Mouse (Mus musculus): ENCODE data around the gene Acp4.
"Not testable (repeated sequence)": the region's sequence is repeated elsewhere in the genome, so short reads cannot be mapped to it uniquely, and the experiment has no call there.

Gene Acp4

DNA sequence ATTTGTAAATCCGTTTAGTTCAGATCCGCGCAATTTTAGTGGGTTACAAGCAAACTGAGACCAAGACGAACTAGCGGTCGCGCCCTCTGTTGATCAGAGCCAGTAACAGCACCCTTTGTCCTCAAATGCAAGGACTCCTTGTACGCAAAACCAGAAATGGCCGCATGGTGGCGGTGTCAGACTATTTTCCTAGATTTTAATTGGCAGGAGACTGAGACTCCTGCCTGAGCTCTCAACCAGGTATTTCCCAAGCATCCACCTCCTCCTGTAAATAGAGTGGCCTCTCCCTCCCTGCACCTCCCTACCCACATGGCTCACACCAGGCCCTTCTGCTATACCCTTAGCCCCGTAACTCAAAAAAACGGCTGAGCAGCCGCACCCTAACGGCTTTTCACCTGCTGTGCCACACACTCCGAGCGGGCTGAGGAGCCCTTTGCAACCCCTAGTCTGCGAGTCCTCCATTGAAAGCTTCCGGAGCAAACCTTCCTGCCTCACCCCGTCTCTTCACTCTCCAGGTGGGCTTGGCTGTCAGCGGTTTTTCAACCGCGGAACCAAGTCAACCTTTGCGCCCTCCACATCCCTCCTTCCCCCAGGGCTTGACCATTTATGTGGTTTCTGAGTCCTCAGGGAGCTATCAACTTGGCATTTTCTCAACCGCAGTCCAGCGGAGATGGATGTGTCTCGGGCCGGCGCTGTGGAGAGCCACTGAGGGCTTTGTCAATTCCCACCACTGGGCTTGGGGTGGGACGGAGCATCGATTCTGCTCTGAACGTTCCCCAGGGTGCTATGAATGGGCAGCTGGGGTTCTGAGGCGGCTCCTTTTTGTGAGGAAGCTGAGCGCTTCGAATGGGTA lies 5.8 kb upstream of the Acp4 start:
- DNase-seq (ENCODE audit: low spot score): peak; percentile 99

DNA sequence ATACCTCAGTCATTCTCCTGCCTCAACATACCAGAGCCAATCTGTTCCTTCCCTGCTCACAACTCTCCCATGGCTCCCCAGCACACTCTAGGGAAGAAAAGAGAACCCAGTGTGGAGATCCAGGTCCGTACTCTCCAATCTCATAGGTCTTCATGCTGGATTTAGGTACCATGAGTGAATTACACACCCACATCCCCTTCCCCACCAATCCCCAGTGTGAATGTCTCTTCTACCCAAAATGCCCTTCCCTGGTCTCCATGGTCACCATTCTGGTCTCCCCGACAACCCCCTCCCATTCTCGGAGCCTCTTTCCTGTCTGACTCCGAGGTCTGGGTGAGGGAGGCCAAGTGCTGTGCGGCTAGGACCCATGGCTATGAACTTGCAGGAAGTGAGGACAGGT lies 4.0 kb upstream of the Acp4 start, which contains the start of gene Gm15517:
Gene Gm15517 (plus strand): TSS at position 301 of the 400 bp plus-strand sequence.
- DNase-seq (ENCODE audit: low spot score): no peak

DNA sequence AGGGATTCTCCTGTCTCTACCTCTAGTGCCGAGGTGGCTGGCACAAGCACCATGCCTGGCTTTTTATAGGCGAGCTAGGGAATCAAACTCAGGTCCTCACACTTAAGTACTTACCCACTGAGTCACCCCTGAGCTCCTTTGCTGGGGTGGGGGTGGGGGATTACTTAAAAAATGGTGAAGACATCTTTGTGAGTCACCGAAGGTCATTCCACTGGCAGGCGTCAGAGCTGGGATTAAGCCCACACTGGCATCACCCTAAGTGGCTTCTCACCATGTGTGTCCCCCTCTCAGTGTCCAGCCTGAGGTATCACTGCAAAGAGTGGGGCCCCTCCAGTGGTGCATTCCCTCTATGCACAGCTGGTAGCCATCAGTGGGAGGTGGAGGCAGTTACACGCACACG lies 3.2 kb upstream of the Acp4 start:
- no peak for DNase-seq (ENCODE audit: low spot score)

DNA sequence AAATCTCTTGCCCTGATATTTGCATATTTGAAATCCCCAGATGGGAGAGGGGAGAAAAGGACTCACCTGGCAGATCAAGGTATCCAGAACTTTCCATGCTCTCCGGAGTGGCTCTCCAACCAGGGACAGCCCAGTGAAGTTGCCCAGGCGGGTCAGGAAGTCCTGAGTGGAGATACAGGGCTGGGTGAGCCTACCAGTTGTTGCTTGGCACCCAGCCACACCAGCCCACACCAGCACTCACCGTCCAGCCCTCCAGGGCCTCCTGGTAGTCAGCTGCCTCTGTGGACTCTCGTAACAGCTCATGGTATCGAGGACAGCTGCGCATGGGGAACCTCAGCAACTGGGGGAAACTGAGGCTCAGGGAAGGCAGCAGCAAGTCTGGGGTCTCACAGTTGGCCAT lies 2.2 kb downstream of the Acp4 start:
- DNase-seq (ENCODE audit: low spot score): no peak

DNA sequence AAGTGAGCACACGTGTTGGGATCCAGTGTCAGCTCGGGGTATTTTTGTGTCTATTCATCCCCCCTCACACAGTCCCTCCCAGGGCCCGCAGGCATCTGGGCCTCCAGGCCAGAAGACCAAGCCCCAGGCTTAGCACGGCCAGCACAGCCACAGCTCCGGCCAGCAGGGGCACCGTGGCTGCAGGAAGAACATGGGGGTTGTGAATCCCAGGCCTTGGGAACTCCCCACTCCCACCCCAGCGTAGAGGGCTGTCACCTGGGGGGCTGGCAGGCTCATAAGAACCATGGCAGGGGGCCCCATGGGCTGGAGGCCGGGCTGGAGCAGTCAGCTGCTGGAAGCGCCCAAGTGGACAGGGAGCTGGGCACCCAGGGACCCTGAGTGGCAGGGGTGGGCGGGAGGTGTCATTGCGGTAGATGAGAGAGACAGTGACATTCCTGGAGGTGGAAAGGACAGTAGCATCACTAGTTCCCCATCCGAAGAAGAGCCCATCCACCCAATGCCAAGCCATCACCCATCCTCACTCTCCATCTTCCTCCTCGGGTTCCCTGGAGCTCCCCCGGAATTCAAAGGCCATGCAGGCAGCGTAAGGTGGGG lies 4.1 kb downstream of the Acp4 start:
- no peak for DNase-seq (ENCODE audit: low spot score)

DNA sequence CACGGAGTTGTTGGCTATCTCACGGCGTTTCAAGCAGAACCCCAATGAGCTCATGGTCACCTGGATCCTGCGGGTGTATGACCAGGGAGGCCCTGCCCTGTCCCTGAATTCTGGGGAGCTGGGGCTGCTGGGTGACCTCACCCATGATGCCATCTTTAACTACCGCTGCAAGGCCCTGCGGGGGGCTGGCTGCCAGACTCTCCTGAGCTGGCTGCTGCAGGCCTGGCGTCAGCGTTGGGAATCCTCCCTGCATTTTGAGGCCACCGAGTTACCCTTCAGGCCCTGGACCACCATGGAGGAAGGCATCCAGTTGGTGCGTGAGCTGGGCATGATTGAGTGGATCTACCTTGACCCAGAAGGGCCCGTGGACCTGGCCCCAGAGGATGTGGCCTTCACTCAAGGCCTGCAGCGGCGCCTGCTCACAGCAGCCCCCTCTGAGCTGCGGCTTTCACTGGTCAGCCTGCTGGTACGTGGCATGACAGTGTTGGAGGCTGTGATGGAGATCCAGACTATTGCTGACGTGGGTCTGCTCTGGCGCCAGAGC lies 6.4 kb downstream of the Acp4 start:
- not testable (repeated sequence) for DNase-seq (ENCODE audit: low spot score)

DNA sequence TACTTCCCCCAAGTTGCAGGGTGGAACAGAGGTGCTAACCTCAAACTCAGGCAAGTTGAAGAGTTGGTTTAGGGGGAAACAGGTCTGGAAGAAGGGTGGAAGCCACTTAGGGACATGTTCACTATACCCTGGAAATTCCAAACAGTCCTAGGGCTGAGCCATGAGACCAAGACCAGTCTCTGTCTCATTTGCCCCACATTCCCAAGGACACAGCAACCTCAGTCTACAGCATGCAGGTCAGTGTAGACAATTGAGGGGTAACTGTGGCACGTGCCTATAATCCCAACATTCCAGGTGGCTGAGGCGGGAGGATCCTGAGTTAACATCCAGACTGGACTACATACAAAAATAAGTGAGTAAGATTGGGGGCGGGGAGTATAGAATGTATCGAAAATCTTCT lies 7.9 kb downstream of the Acp4 start:
- DNase-seq (ENCODE audit: low spot score): no peak

DNA sequence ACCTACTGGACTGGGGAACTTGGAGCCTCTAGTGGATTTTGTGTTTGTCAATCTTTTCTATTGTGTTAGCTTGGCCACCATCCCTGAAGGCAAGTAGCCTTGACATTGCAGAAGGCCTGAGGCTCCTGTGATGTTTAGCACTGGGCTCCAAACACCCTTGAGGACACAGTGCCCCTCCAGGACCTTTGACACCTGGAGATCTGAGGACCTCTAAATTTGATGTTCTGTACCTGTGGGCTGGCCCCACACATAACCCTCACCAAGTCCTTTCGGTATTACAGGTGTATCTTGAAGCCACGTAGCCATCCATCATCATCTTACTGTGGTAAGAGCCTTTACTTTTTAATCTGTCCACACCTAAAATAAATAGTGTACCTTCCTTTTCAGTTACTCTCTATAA lies 9.2 kb downstream of the Acp4 start:
- DNase-seq (ENCODE audit: low spot score): no peak

DNA sequence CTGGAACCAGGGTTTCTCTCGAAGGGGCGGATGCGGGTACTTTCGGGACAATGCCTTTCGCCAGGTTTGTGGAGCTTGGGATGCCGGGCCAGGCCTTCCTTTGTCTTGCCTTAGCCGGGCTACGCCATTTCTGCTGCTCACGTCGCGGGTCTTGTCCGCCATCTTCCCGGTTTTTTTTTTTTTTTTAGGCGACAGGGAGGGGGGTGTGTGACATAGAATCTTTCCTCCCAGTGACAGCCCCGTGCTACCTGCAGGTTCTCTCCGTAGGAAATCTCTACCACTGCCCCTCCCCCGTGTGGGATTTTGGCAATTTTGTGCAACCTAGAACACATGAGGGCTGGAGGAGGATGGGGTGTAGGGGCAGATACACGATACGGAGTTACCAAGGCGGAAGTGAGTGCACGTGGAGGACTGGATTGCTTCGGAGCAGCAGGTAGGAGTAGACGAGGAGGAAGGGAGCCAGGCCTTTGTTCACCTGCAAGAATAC lies 10.2 kb downstream of the Acp4 start:
- peak; percentile 69 for DNase-seq (ENCODE audit: low spot score)

DNA sequence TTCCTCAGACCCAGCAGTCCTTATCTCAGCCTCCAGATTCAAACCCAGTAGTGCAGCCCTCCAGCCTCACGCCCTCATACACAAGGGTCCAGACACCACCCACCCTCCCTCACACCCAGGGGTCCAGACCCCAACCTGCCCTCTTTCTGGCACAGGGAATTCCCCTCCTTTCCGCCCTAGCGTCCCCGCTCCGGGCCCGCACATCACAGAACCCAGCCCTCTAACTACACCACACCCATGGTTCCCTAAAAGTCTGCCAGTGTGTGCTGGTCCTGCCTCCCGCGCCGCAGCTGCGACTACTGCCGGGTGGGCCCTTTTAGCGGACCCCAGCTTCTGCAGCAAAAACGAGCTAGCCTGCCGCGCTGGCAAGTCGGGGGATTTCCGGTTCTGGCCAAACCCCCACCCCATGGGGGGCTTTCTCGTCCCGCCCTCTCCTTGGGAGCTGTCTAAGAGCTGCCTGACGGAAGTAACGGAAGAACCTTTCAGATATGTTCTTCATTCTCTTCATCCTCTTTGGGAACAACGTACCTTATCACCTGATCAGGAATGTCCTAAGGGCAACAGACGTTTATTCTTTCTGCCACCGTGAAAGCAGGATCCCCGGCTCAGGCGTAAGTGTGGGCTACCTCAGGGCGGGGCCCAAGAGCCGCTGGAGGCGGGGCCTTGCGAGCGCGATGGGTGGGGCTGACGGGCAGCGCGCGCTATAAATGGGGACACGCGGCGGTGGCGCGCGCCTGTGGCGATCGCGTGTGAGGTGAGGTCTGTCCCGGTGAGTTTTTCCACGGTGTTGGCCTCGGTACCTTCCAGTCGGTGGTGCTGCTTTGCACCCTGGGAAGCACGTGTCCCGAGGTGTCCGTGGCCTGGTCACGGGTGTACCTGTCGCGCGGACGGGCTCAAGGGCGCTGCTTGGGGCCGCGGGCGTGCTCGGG lies 10.9 kb downstream of the Acp4 start, which contains the start of the genes 1700028J19Rik and 2410002F23Rik:
Gene 1700028J19Rik (minus strand): TSS at position 641 of the 929 bp plus-strand sequence.
Gene 2410002F23Rik (plus strand): TSS at position 668 of the 929 bp plus-strand sequence.
- peak; percentile 95 for DNase-seq (ENCODE audit: low spot score)

DNA sequence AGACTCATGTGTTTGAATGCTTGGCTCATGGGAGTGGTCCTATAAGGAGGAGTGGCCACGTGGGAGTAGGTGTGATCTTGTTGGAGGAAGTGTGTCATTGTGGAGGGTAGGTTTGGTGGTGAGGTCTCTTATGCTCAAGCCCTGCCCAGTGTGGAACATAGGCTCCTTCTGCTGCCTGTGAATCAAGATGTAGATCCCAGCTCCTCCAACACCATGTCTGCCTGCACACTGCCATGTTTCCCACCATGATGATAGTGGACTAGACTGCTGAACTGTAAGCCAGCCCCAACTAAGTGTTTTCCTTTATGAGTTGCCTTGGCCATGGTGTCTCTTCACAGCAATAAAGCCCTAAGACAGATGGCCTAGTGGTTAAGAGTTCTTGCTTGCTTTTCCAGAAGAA lies 13.1 kb downstream of the Acp4 start:
- DNase-seq (ENCODE audit: low spot score): no peak

DNA sequence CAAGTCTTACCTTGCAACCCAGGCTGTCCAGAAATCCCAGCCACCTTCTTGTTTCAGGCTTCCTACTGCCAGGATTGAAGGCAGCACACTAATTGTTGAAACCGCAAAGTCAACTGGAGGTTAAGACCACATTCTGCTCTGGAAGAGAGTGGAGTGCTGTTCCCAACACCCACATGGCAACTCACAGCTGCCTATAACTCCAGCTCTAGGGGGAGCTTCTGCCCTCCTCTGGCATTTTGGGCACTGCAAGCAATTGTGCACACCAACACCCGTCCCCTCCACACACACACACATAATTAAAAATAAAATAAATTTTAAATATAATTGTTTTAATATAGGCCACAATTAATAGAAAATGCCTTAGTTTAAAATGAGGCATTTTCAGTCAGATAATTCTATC lies 16.0 kb downstream of the Acp4 start:
- DNase-seq (ENCODE audit: low spot score): no peak

DNA sequence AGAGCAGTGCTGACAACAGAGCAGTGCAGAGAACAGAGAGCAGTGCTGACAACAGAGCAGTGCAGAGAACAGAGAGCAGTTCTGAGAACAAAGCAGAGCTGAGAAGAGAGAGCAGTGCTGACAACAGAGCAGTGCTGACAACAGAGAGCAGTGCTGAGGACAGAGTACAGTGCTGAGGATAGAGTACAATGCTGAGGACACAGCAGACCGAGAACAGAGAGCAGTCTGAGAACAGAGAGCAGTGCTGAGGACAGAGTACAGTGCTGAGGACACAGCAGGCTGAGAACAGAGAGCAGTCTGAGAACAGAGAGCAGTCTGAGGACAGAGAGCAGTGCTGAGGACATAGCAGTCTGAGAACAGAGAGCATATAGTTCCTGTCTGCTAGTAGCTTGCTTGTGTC lies 16.5 kb downstream of the Acp4 start:
- DNase-seq (ENCODE audit: low spot score): no peak

DNA sequence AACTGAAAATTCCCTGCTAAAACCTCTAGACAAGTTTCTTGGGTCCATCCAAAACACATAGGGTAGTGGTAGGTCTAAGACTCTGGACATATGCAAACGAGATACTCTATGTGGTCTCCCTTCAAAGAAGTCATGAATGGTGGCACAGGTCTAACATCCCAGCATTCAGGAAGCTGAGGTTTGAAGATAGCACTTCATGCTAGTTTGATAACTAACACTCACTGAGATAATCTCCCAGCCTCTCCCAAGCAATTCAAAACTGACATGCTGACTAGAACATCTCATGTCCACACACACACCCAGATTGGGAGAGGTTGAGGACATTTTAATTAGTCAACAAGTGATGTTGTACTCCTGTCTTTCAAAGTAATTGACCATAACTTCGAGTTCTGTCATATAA lies 17.3 kb downstream of the Acp4 start:
- no peak for DNase-seq (ENCODE audit: low spot score)

DNA sequence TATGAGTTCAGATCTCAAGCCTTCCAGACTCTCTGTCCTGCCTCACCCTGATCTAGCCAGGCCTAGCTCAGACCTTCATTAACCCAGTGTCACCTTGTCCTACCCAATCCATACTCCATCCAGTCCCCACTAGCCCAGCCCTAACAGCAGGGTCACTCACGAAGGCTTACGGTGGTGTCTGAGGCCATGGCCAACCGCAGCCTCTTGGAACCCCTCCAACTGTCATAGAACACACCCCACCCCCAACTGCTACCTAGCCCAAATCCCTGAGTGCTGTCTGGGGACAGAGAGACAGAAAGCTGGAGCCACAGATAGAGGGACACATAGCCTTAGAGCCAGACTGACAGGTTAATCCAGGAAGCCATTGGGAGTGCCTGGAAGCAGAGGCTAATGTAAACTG lies 21.3 kb downstream of the Acp4 start, which contains the start of gene Gm36864:
Gene Gm36864 (plus strand): TSS at position 269 of the 400 bp plus-strand sequence.
- DNase-seq (ENCODE audit: low spot score): no peak

DNA sequence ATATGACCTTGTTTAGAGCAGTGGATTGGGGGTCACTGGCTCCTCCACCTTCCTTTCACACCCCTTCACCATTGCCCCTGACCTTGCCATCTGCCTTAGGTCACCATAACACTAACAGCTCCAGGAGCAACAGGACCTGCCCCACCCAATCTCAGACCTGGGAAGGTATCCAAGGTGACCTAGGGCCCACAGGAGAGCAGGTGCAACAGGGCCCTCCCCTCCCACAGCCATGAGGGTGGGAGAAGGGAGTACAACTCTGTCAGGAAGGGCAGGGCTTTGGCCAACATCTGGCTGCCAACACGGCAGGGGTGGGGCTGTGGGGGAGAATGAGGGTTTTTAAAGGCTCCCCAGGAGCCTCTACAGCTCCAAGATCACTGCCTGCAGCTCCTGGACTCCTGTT lies 32.1 kb downstream of the Acp4 start, which contains the start of gene Klk1:
Gene Klk1 (plus strand): TSS at position 285 of the 400 bp plus-strand sequence.
- DNase-seq (ENCODE audit: low spot score): no peak

DNA sequence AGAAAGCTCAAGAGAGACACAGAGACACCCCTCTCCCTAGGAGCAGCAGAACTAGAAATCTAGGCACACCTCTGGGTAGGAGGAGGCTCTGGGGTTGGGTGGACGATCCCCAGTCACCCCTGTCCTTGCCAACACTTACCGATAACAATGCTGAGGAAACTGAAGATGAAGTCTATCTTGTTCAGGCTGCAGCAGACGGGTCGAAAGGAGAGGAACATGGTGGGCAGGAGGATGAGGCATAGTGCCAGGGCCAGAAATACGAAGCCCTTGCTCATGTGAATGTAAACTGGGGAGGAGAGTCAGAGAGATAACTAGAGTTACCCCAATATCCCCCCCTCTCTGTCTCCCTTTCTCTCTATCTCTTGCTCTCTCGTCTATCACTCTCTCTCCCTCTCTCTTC lies 34.8 kb downstream of the Acp4 start:
- DNase-seq (ENCODE audit: low spot score): not testable (repeated sequence)

DNA sequence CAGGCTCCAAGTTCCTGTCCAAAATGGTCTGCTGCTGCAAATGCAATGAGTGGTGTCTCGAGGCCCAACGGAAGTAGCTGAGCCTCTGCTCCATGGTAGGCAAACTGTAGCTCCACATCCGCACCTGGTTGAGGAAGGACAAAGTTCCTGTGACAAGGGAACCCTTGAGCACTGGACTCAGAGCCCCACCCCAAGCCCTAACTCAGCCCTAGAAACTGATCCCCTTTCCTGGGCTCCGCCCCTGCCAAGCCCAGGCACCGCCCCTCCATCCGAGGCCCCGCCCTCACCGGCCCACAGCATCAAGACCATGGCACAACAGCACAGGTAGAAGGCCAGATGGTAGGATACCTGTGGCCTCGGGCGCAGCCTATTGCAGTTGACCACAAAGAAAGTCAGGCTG lies 35.6 kb downstream of the Acp4 start:
- DNase-seq (ENCODE audit: low spot score): not testable (repeated sequence)

DNA sequence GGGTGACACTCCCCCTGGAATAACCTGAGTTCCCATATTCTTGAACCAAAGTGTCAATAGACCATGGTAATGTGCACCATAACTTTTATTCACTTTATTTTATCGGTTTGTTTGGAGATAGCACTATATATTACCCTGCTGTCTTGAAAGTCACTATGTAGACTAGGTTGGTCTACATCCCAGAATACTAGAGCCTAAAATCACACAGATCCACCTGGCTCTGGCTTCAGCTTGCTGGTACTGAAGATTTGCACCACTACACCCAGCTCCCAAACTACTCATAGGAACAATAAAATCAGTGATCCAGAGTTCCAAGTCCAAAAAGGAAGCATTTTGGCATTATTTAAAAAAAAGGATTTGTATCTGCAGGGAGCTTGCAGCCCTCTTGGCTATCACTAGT lies 41.5 kb downstream of the Acp4 start, which contains the start of gene Klk1b5:
Gene Klk1b5 (plus strand): TSS at position 301 of the 400 bp plus-strand sequence.
- DNase-seq (ENCODE audit: low spot score): no peak

DNA sequence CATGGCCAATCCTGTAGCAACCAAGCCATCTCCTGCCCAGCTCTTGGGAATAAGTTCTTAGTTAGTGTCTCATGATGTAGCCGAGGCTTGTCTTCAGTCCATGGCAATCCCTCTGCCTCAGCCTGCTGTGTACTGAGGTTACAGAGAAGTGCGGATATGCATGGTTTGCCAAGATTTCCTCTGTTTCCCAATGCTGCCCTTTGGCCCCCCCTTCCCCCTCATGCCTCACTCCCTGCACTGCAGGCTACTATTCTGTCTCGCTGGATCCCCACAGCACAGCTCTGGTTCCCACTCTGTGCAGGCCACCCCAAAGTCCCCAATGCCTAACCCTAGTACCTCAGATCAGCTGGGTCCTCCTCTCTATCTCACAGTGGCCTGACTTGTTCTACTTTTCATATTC lies 48.9 kb downstream of the Acp4 start:
- no peak for DNase-seq (ENCODE audit: low spot score)

DNA sequence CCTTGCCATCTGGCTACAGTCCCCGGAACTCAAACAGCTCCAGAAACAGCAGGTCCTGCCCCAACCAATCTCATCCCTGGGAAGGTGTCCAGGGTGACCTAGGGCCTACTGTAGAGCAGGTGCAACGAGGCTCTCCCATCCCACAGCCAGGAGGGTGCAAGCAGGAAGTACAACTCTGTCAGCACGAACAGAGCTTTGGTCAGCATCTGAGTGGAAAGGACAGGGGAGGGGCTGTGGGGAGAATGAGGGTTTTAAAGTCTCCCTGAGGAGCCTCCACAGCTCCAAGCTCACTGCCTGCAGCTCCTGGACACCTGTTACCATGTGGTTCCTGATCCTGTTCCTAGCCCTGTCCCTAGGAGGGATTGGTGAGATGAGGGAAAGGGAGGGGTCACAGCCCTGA lies 50.0 kb downstream of the Acp4 start, which contains the start of gene Klk1b4:
Gene Klk1b4 (plus strand): TSS at position 301 of the 400 bp plus-strand sequence.
- DNase-seq (ENCODE audit: low spot score): not testable (repeated sequence)
